Mouse (Mus musculus) ES-Bruce4 (cell line): ENCODE results near the gene Csnk1g2.

Experiments used
- CTCF ChIP-seq: IDR thresholded peaks from one replicate; pipeline ENCODE4 v1.8.1; 2011; ENCODE audit warnings: low read depth, low read length
- EP300 ChIP-seq: IDR thresholded peaks from 2 replicates; pipeline ENCODE4 v1.6.1; 2011; ENCODE audit warnings: low read depth, low read length; ENCODE audit not compliant: insufficient read depth
- POLR2A ChIP-seq: IDR thresholded peaks from one replicate; pipeline ENCODE4 v1.8.1; 2011; ENCODE audit warnings: low read length; ENCODE audit not compliant: insufficient read depth

GRCm38 (mm10) chr10:80578911-80579310, 43.7 kb upstream of the Csnk1g2 start:
- TF ChIP-seq CTCF = peak; percentile 55
- no peak for TF ChIP-seq POLR2A
- TF ChIP-seq EP300 = no peak
